Mouse (Mus musculus): Measurements from ENCODE around the gene Rsbn1.
A peak's percentile ranks its signal among the peaks of the same experiment; 100 is the strongest.

Gene Rsbn1

DNA sequence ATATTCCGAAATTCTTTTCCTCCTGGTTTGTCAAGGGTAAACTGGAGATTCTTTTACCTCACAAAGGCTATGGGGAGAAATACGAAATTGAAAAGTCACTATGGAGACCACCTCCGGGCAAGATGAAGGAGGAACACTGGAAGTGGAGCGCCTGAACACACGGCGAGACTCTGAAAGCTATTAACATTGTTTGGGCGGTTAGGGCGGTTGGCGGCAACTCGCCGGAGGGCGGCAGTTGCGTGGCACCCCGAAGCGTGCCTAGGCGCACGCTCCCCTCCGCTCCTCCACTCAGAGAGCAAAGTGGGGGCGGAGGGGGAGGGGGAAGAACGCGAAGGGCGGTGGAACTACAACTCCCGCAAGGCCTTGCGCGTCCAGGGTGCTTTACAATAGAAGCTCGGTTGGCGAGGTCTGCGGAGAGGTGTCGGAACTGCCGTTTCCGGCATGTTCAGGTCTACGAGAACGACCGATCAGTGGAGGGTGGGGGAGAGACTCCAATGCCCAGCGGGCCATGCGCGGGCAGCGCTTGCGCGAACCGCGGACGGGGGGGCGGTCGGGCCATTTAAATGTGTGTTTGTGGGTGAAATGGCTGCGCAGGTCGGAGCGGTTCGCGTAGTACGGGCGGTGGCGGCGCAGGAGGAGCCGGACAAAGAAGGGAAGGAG is at the start of gene Rsbn1:
Gene Rsbn1, plus strand, starts transcription at position 111 of the 660 bp plus-strand sequence.
- peak; percentile 99 for DNase-seq

DNA sequence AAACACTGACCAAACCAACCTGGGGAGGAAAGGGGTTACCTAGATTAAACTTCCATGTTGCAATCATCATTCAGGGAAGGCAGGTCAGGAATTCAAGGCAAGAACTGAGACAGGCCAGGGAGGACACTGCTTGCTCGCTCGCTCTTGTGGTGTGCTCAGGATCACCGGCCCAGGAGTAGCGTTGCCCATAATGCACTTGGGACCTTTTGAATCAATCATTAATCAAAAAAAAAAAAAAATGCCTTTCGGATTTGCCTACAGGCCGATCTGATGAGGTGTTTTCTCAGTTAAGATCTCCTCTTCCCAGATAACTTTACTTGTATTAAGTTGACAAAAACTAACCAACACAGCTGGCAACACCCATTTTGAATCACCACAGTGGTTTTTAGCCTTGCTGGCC is 49.7 kb upstream of the Rsbn1 start:
- no peak for DNase-seq

GRCm38 (mm10) chr3:103867424-103867971 is 46.4 kb upstream of the Rsbn1 start:
- no peak for DNase-seq

- no peak for DNase-seq
Observed at GRCm38 (mm10) chr3:103868008-103868407, 45.9 kb upstream of the Rsbn1 start.

GRCm38 (mm10) chr3:103872663-103873098 is 41.2 kb upstream of the Rsbn1 start:
- DNase-seq = no peak

DNA sequence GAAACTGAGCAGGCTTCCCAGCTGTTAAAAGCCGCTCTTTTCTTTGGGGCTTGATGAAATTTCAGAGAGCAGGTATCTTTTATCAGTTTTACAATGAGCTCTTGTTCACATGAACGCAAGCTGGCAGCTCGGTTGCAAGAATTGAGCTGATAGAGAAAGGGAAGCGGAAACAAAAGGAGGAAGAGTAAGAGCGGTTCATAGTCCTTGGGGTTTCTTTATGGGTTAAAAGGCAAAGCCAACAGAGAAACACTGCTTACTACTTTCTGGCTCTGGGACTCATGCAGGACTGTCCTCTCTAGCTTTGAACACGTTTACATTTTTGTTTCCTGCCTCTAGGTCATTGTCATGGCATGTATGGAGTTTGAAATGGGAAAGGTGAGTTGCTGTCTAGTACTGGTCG is 39.6 kb upstream of the Rsbn1 start:
- DNase-seq = no peak

- DNase-seq = no peak
Observed at GRCm38 (mm10) chr3:103885946-103886345, 28.0 kb upstream of the Rsbn1 start.

DNA sequence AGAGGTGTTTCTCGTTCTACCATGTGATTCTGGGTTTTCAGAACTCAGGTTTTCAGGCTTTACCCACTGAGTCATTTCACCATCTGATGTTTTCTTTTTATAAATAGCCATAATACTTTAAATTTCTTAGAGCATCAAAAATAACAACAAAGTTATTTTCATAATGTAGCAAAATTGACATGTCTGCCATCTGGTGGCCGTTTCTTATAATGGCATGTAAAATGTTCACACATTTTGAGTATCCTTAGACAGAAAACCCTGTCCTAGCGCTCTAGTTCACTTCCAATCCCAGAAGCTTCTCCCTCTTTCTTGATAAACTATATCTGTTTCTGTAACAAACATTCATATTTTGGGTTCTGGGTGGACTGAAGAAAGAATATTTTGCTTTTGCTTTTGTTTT is 26.3 kb upstream of the Rsbn1 start:
- peak; percentile 14 for DNase-seq

DNA sequence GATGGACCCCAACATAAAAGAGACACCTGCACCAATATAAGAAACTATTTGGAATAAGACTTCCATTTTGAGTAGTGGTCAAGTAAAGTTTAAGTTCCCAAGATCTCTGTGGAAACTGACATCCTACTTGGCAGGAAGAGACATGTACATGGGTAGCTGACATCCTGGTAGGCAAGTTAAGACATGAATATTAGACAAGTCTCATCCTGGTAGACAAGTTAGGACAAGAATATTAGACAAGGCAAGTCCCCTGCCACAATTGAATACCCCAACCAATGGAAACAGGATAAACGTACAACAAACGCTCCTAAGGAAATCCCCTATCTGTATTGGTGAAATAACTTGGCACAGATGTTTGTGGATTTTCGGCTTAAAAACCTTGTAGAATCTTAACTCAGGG is 20.5 kb upstream of the Rsbn1 start:
- DNase-seq = no peak

- no peak for DNase-seq
Observed at GRCm38 (mm10) chr3:103904705-103905104, 9.2 kb upstream of the Rsbn1 start.

DNA sequence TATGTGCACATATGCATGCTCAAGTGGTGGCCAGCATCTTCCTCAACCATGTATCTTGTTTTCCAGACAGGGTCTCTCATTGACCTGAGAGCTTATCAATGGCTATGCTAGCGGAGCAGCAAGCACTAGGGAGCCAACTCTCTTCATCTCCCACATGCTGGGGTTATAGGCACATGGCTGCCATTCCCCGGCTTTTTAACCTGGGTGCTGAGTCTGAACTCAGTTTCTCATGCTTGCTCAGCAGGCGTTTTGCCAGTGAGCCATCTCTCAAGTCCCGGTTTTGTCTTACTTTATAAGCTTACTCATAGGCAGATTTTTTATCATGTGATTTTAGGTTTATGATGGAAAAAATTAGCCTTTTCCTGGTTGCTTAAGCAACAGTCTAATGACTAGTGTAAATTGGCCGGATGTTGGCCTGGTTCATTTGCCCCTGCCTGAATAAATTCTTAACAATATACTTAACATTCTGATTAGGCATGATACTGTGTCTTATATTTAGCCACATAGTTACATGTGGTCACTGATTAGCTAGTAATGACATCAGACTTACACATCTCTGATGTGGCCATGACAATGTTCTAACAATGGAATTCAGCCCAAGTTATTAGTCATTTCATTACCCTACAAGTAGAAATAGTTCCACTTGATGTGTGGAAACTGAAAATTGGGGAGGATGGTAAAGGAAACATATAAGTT is 6.4 kb upstream of the Rsbn1 start:
- no peak for DNase-seq

- DNase-seq = no peak
Observed at GRCm38 (mm10) chr3:103908781-103909180, 5.1 kb upstream of the Rsbn1 start.

DNA sequence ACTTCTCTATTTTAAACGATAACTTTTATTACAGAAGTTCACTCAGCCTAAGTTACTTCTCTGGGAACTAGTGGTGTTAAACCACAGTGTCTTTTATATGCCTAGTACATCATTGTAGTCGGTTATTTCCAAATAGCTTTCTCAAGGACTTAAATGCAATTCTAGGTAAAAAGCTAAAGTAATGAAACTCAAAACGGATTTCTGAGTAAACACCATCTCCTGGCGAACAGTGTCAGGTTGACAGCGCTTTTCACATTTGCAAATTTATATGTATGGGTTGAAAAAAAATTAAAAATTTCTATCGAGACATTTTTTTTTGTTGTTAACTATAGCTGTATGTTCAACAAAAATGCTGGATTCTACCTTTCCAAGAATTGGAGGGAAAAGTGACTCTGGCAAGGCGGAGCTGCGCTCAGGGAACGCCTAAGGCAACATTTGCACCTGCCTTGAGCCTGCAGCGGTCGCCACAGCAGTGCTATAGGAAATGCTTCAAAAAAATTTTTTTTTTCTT is 414 bp upstream of the Rsbn1 start:
- no peak for DNase-seq

GRCm38 (mm10) chr3:103914732-103915508 is 1.0 kb downstream of the Rsbn1 start:
- peak; percentile 38 for DNase-seq

- no peak for DNase-seq
Observed at GRCm38 (mm10) chr3:103915509-103915896, 1.6 kb downstream of the Rsbn1 start.

- DNase-seq = no peak
Observed at GRCm38 (mm10) chr3:103916205-103916838, 2.4 kb downstream of the Rsbn1 start.

GRCm38 (mm10) chr3:103916839-103917237 is 2.9 kb downstream of the Rsbn1 start:
- DNase-seq = no peak

- no peak for DNase-seq
Observed at GRCm38 (mm10) chr3:103920094-103920493, 6.2 kb downstream of the Rsbn1 start.

DNA sequence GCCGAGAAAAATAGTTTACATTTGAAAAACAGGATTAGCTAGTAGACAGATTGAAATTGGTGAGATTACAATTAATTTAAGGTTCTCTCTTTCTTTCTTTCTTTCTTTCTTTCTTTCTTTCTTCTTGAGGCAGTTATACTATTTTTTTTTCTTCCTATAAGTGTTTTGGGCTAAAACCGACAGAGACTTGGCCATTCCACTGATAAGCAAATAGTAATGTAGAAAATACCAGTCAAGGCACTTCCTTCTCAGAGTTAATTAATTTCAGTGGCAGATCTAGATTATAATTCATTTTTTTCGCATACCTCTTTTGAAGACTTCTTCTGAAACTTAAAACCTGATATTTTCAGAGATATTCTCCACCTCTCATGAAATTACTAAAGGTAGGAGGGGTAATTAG is 11.4 kb downstream of the Rsbn1 start:
- no peak for DNase-seq

DNA sequence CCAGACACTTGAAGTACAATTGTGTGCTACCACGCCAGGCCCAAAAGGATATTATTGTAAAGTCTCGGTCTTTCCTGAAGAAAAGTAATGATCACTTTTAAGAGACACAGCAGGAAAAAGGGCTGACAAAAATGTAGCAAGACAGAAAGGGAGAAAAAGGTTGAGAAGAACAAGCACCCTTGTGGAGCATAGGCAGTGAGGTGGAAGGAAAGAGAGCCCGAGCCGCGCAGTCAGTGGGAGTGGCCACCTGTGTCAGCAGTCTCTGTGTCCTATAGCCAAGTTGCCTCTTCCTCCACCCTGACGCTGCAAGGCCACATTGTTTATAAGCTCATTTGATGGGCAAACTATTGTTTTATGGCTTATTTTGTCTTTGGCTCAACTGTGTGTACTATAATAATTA is 13.6 kb downstream of the Rsbn1 start:
- no peak for DNase-seq

- DNase-seq = peak; percentile 43
Observed at GRCm38 (mm10) chr3:103944794-103945562, 31.1 kb downstream of the Rsbn1 start.

GRCm38 (mm10) chr3:103948666-103949065 is 34.7 kb downstream of the Rsbn1 start:
- no peak for DNase-seq

Data from layer of hippocampus, adult 9-11 months (tissue).